Mouse (Mus musculus): Measurements from ENCODE around the gene E2f6.

DNA sequence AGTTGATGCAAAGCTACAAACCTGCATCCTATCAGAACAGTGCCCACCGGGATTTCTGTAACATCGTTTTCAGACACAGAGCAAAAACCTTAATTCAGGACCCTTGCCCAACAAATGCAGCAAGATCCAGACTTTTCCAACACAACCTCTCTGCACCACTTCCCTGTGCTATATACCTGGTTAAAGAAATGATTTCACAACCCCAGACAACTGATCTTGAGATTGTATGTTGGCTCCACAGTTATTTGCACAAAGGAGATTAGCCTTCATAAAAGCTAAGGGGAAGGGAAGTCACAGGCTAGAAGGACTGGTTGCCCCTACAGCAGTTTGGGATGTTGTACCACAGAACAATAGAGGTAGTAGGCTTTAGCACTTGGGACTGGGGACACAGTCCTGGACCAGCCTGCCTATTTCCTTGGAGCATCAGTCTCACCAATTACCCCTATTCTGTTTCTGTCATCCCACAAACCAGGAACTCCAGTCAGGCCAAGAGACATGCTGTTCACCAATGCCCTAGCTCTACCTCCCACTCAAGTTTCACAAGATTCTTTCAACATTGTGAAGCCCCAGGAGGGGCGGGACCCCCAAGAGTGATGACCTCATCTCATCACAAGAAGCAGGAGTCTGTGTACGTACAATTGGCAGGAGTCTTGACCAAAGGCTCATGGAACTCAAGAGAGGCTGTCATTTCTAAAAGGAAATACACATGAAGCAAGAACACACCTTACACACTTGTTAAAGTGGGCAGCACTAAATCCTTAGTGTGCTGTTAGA, 46.9 kb upstream of the E2f6 start:
- TF ChIP-seq POLR2A (IDR thresholded peaks at IDR 0.05; ENCODE audit: extremely low read depth, insufficient read depth, low read length) (no peak), CTCF (IDR thresholded peaks at IDR 0.05; ENCODE audit: extremely low read depth, insufficient read depth, low read length) (no peak)

Measured in cortical plate, adult 2 months (tissue).